Mouse (Mus musculus) ES-E14 (cell line): ENCODE measurements at regions not wholly inside any gene's neighbourhood (a gene's known extent, or its start where the extent isn't known, plus 50 kb on each side); places are given as distances from the start of the nearest gene placed in this dataset.

Source experiments
- DNase-seq: peaks from one replicate; pipeline ENCODE4 v3.0.0-alpha.2; 2013; ENCODE audit warnings: low read depth, low spot score
- H3K27ac ChIP-seq: 2 replicates; pipeline ENCODE4 v1.5.1; 2012; ENCODE audit warnings: low read depth, mild to moderate bottlenecking, low read length, moderate library complexity, mixed read lengths; ENCODE audit not compliant: poor library complexity, insufficient read depth, severe bottlenecking
- H3K36me3 ChIP-seq: 2 replicates; pipeline ENCODE4 v1.6.1; 2012; ENCODE audit warnings: mild to moderate bottlenecking, low read length, moderate library complexity, mixed read lengths; ENCODE audit not compliant: control insufficient read depth, poor library complexity, insufficient read depth, severe bottlenecking
- H3K4me1 ChIP-seq, 2 experiments: fragments of 150-350 bp in 1 of 2; sonication (generic) in 1 of 2; 2 replicates each; pipeline ENCODE4 v1.6.1; 2012; ENCODE audit warnings: low read length in 2 of 2, mild to moderate bottlenecking in 1 of 2, mixed read lengths in 1 of 2; ENCODE audit not compliant: control insufficient read depth in 2 of 2, insufficient read depth in 2 of 2, poor library complexity in 1 of 2
- H3K4me3 ChIP-seq, 2 experiments: fragments of 150-350 bp in 1 of 2; sonication (generic) in 1 of 2; 2 replicates each; pipeline ENCODE4 v1.5.1; 2012; ENCODE audit warnings: low read length in 2 of 2, low read depth in 1 of 2, mild to moderate bottlenecking in 1 of 2, mixed read lengths in 1 of 2; ENCODE audit not compliant: insufficient read depth in 1 of 2, poor library complexity in 1 of 2, severe bottlenecking in 1 of 2
- H3K9ac ChIP-seq: 2 replicates; pipeline ENCODE4 v1.6.1; 2012; ENCODE audit warnings: low read depth, mild to moderate bottlenecking, low read length, mixed read lengths; ENCODE audit not compliant: poor library complexity, insufficient read depth, severe bottlenecking
- H3K9me3 ChIP-seq: fragments of 150-350 bp; sonication (generic); 2 replicates; pipeline ENCODE4 v1.6.1; 2012; ENCODE audit warnings: low read depth, mild to moderate bottlenecking, low read length; ENCODE audit not compliant: control insufficient read depth, insufficient read depth
- CHD2 ChIP-seq: IDR thresholded peaks from 2 replicates; pipeline ENCODE4 v1.6.1; 2014; ENCODE audit warnings: mild to moderate bottlenecking, low read depth, low read length, inconsistent platforms
- HCFC1 ChIP-seq: IDR thresholded peaks from 2 replicates; pipeline ENCODE4 v1.6.1; 2012; ENCODE audit warnings: low read length, inconsistent platforms, borderline replicate concordance; ENCODE audit not compliant: insufficient read depth
- MAFK ChIP-seq: IDR thresholded peaks from 2 replicates; pipeline ENCODE4 v1.6.1; 2014; ENCODE audit warnings: mild to moderate bottlenecking, low read depth, low read length, inconsistent platforms; ENCODE audit not compliant: insufficient read depth
- ZC3H11A ChIP-seq: IDR thresholded peaks from 2 replicates; pipeline ENCODE4 v1.6.1; 2012; ENCODE audit warnings: low read depth, mild to moderate bottlenecking, inconsistent platforms, low read length, borderline replicate concordance
- ZNF384 ChIP-seq: IDR thresholded peaks from 2 replicates; pipeline ENCODE4 v1.6.1; 2012; ENCODE audit warnings: low read depth, low read length, inconsistent platforms
- in situ Hi-C, 2 experiments: fragments of 600-800 bp; cut with MboI; formaldehyde crosslinking; loops; one replicate each; pipeline ENCODE4 v1.15.1; 2025; ENCODE audit warnings: low sequenced_read_pairs in 2 of 2, inconsistent platforms in 1 of 2; ENCODE audit not compliant: unreplicated experiment in 2 of 2

DNA sequence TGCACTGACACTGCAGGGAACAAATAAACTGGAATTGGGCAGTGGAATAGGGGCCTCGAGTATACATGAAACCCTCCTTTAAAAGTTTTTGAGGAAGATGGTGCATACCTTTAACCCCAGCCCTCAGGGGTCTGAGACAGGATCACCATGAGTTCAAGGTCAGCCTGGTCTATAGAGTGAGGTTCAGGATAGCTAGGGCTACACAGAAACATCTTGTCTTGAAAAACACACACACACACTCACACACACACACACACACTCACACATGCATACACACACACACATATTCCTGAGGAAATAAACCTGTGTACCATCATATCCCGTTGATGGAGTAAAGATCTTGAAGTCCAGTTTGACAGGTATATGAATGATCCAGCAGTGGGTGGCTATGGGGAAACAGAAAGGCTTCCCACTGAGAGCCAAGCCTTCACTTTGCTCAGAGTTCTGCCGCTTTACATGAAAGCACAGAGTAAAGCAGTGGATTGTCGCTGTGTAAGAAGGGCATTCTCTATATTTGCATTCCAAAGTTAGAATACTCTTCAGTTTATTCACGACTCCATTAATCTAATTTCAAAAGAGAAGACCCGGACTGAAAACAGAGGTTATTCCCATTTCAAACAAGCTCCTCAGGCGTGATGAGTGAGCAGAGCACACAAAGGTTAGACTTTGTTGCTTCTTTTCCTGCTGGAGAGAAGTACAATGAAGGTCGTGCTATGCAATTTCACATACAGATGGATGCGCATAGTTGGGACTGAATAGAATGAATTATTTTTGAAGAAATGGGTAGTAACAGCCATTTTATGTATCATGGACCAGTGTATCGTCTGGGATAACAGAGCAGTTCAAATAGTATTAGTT lies 508.4 kb downstream of the Olfm4 start:
- no peak for DNase-seq
- in situ Hi-C loops: no loop called here
- Histone ChIP-seq H3K9me3 (no peaks in the 10 kb centered on the region), H3K9ac (no peak overlapping the region), H3K36me3 (no peaks in the 10 kb centered on the region), H3K27ac (no peak overlapping the region), H3K4me1 (no peaks in the 10 kb centered on the region), H3K4me3 (no peak overlapping the region)
- no peak for TF ChIP-seq ZC3H11A
- no peak for TF ChIP-seq MAFK
- no peak for TF ChIP-seq CHD2
- TF ChIP-seq ZNF384: no peak
- no peak for TF ChIP-seq HCFC1

- no peak overlapping the region for H3K4me3 ChIP-seq
- TF ChIP-seq CHD2 (no peak), ZNF384 (no peak), HCFC1 (no peak), MAFK (no peak), ZC3H11A (no peak)
- no peak overlapping the region for H3K27ac ChIP-seq
- H3K9me3 ChIP-seq: no peaks in the 10 kb centered on the region
- H3K9ac ChIP-seq: no peak overlapping the region
- no peaks in the 10 kb centered on the region for H3K36me3 ChIP-seq
- no peak for DNase-seq
- in situ Hi-C loops: no loop called here
- no peaks in the 10 kb centered on the region for H3K4me1 ChIP-seq
Observed at GRCm38 (mm10) chr14:80492901-80493279, 509.0 kb downstream of the Olfm4 start.

GRCm38 (mm10) chr14:80504351-80504750 lies 520.5 kb downstream of the Olfm4 start:
- H3K36me3 ChIP-seq: no peaks in the 10 kb centered on the region
- in situ Hi-C loops: no loop called here
- no peak for TF ChIP-seq ZNF384
- no peak for TF ChIP-seq CHD2
- no peak for TF ChIP-seq ZC3H11A
- no peak for TF ChIP-seq MAFK
- TF ChIP-seq HCFC1: no peak
- no peak overlapping the region for H3K27ac ChIP-seq
- no peak overlapping the region for H3K4me3 ChIP-seq
- no peak for DNase-seq
- no peaks in the 10 kb centered on the region for H3K4me1 ChIP-seq
- H3K9me3 ChIP-seq: no peaks in the 10 kb centered on the region
- H3K9ac ChIP-seq: no peak overlapping the region

DNA sequence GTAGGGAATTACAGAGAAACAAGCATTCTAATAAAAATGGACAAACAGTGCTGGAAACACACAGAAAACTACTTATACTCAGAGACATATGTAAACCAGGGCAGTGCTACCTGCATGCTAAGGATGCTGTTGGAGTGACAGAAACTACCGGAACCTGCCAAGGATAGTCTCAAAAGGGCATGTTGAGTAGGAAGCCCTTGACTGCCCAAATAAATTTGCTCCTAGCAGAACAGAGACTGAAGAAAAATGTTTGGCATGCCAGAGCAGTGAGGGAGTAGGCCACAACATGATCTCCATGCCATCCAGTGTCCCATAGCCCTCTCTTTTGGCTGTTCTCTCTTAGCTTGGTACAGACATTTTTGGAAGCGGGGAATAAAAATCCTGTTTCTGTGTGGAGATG lies 532.7 kb downstream of the Olfm4 start:
- in situ Hi-C loops: no loop called here
- TF ChIP-seq ZC3H11A: no peak
- no peak for TF ChIP-seq ZNF384
- TF ChIP-seq HCFC1: no peak
- TF ChIP-seq CHD2: no peak
- no peak for TF ChIP-seq MAFK
- H3K27ac ChIP-seq: no peak overlapping the region

More for the DNA sequence above, 532.7 kb downstream of the Olfm4 start:
- no peaks in the 10 kb centered on the region for H3K4me1 ChIP-seq
- H3K9ac ChIP-seq: no peak overlapping the region
- no peaks in the 10 kb centered on the region for H3K36me3 ChIP-seq
- no peaks in the 10 kb centered on the region for H3K9me3 ChIP-seq
- H3K4me3 ChIP-seq: no peak overlapping the region
- no peak for DNase-seq
